Mouse (Mus musculus) megakaryocyte, embryonic 14.5 days (primary cell): ENCODE measurements around the gene Mei1. TPM values are rescaled to one million over a fixed set of nuclear protein-coding genes. Genes with fewer than 3 reads are reported as not detected.
"Not testable (repeated sequence)": the region's sequence is repeated elsewhere in the genome, so short reads cannot be mapped to it uniquely, and the experiment has no call there.

Source experiments
- H3K27me3 ChIP-seq: replicated peaks from 2 replicates; pipeline ENCODE3; 2012; ENCODE audit warnings: inconsistent platforms
- H3K36me3 ChIP-seq: replicated peaks from 2 replicates; pipeline ENCODE3; 2012; ENCODE audit warnings: low read length, inconsistent platforms, mixed read lengths
- H3K4me1 ChIP-seq: 2 replicates; pipeline ENCODE4 v1.6.1; 2012; ENCODE audit warnings: inconsistent platforms
- H3K4me3 ChIP-seq: replicated peaks from 2 replicates; pipeline ENCODE3; 2012; ENCODE audit warnings: moderate library complexity, mild to moderate bottlenecking, inconsistent platforms
- H3K9me3 ChIP-seq: 2 replicates; pipeline ENCODE4 v1.6.1; 2012; ENCODE audit warnings: inconsistent platforms
- FLI1 ChIP-seq: IDR thresholded peaks from 2 replicates; pipeline ENCODE4 v1.6.1; 2012; ENCODE audit warnings: low read length, inconsistent platforms, mixed read lengths
- GATA1 ChIP-seq: IDR thresholded peaks from 3 replicates; pipeline ENCODE4 v1.6.1; 2012; ENCODE audit warnings: mixed read lengths, low read length, inconsistent platforms, borderline replicate concordance
- polyA plus RNA-seq: library from polyadenylated mRNA; stranded (reverse); fragments of >175 nt; gene quantifications from 2 replicates; pipeline ENCODE4 v1.2.3, GENCODE M21; 2012; ENCODE audit warnings: low replicate concordance; ENCODE audit not compliant: insufficient read depth

Gene Mei1
- polyA plus RNA-seq, 1 experiment, result not detected

GRCm38 (mm10) chr15:82085606-82086005, 15.8 kb downstream of the Mei1 start:
- TF ChIP-seq GATA1, result no peak
- no peak for TF ChIP-seq FLI1
- Histone ChIP-seq H3K4me1 (peaks cover 4% of the 10 kb centered on the region), H3K27me3 (peaks cover 70% of the 10 kb centered on the region), H3K4me3 (no peak overlapping the region), H3K36me3 (no peaks in the 10 kb centered on the region), H3K9me3 (no peaks in the 10 kb centered on the region)

GRCm38 (mm10) chr15:82086131-82086530, 16.3 kb downstream of the Mei1 start:
- Histone ChIP-seq H3K27me3 (peaks cover 69% of the 10 kb centered on the region), H3K9me3 (no peaks in the 10 kb centered on the region), H3K4me1 (peaks cover 4% of the 10 kb centered on the region), H3K36me3 (no peaks in the 10 kb centered on the region), H3K4me3 (no peak overlapping the region)
- TF ChIP-seq GATA1, result no peak
- TF ChIP-seq FLI1, result no peak

- H3K9me3 ChIP-seq, result no peaks in the 10 kb centered on the region
- peaks cover 4% of the 10 kb centered on the region for H3K4me1 ChIP-seq
- H3K36me3 ChIP-seq, result no peaks in the 10 kb centered on the region
- H3K27me3 ChIP-seq, result peaks cover 69% of the 10 kb centered on the region
- TF ChIP-seq GATA1 (no peak), FLI1 (no peak)
- H3K4me3 ChIP-seq, result no peak overlapping the region
Measured at GRCm38 (mm10) chr15:82087266-82087665, 17.5 kb downstream of the Mei1 start.

GRCm38 (mm10) chr15:82091061-82091460, 21.3 kb downstream of the Mei1 start:
- no peaks in the 10 kb centered on the region for H3K36me3 ChIP-seq
- TF ChIP-seq GATA1 (no peak), FLI1 (no peak)
- peaks cover 4% of the 10 kb centered on the region for H3K4me1 ChIP-seq
- no peak overlapping the region for H3K4me3 ChIP-seq
- peaks cover 11% of the 10 kb centered on the region for H3K9me3 ChIP-seq
- H3K27me3 ChIP-seq, result peaks cover 53% of the 10 kb centered on the region

GRCm38 (mm10) chr15:82106953-82107555, 37.3 kb downstream of the Mei1 start:
- H3K36me3 ChIP-seq, result no peaks in the 10 kb centered on the region
- no peaks in the 10 kb centered on the region for H3K9me3 ChIP-seq
- peak overlapping the region; percentile 90 for H3K4me3 ChIP-seq
- H3K4me1 ChIP-seq, result peaks cover 19% of the 10 kb centered on the region
- H3K27me3 ChIP-seq, result peaks cover 64% of the 10 kb centered on the region
- TF ChIP-seq FLI1 (no peak), GATA1 (no peak)

GRCm38 (mm10) chr15:82120544-82120943, 50.7 kb downstream of the Mei1 start:
- Histone ChIP-seq H3K4me1 (peaks cover 21% of the 10 kb centered on the region), H3K27me3 (peaks cover 29% of the 10 kb centered on the region), H3K36me3 (no peaks in the 10 kb centered on the region), H3K4me3 (no peak overlapping the region), H3K9me3 (no peaks in the 10 kb centered on the region)
- TF ChIP-seq GATA1 (no peak), FLI1 (no peak)

- H3K36me3 ChIP-seq, result peaks cover 14% of the 10 kb centered on the region
- H3K4me1 ChIP-seq, result peaks cover 65% of the 10 kb centered on the region
- peaks cover 12% of the 10 kb centered on the region for H3K27me3 ChIP-seq
- not testable (repeated sequence) for H3K9me3 ChIP-seq
- peak overlapping the region; percentile 18 for H3K4me3 ChIP-seq
Measured at GRCm38 (mm10) chr15:82126690-82127089, 56.9 kb downstream of the Mei1 start.

GRCm38 (mm10) chr15:82127426-82128374, 57.9 kb downstream of the Mei1 start, which contains the start of gene Ccdc134:
Ccdc134 (plus strand) TSS chr15:82127922.
- Histone ChIP-seq H3K4me1 (peaks cover 70% of the 10 kb centered on the region), H3K9me3 (no peaks in the 10 kb centered on the region), H3K36me3 (peaks cover 24% of the 10 kb centered on the region), H3K27me3 (peaks cover 10% of the 10 kb centered on the region), H3K4me3 (peak within 1 kb of the TSS; percentile 95)
- TF ChIP-seq GATA1, result no peak
- peak; percentile 46; the same call in 1 of the 2 replicates for TF ChIP-seq FLI1

GRCm38 (mm10) chr15:82128398-82128797, 58.6 kb downstream of the Mei1 start:
- Histone ChIP-seq H3K36me3 (peaks cover 31% of the 10 kb centered on the region), H3K9me3 (no peaks in the 10 kb centered on the region), H3K27me3 (peaks cover 9% of the 10 kb centered on the region), H3K4me1 (peaks cover 71% of the 10 kb centered on the region), H3K4me3 (peak overlapping the region; percentile 95)
- no peak for TF ChIP-seq FLI1
- no peak for TF ChIP-seq GATA1

GRCm38 (mm10) chr15:82130599-82130998, 60.8 kb downstream of the Mei1 start:
- Histone ChIP-seq H3K4me1 (peaks cover 71% of the 10 kb centered on the region), H3K36me3 (peaks cover 53% of the 10 kb centered on the region)

More at GRCm38 (mm10) chr15:82130599-82130998, 60.8 kb downstream of the Mei1 start:
- no peaks in the 10 kb centered on the region for H3K27me3 ChIP-seq
- no peak for TF ChIP-seq GATA1
- TF ChIP-seq FLI1, result no peak
- H3K4me3 ChIP-seq, result peak overlapping the region; percentile 54
- H3K9me3 ChIP-seq, result no peaks in the 10 kb centered on the region
